Mouse (Mus musculus): Measurements from ENCODE around the gene Crnkl1.

The Crnkl1 gene

DNA sequence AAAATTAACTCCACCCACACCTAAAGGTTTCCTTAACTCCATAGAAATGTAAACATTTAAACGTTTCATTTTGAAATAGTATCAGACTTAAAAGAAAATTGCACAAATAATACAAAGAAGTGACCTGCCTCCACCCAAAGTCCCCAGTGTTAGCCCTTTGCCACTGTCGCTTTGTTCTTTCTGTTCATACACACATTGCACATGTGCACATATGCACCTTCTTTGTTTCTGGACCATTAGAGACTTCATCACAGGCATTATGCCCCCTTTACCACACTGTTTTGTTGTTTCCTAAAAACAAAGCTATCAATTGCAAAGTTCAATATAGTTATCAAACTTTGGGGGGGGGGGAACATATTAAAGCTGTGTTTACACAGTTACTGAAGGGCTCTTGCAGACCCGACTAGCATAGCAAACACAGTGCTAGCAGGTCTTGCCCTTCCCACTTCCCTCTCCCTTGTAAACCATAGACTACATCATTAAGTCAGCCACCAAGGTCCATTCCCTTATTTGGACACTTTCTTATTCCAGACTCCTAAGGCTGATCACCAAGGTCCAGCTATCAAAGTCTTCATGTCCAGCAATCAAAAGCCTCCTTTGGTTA is 59.8 kb downstream of the Crnkl1 start:
- 66% methylated on average over 3 of the region's 3 CpGs for WGBS

DNA sequence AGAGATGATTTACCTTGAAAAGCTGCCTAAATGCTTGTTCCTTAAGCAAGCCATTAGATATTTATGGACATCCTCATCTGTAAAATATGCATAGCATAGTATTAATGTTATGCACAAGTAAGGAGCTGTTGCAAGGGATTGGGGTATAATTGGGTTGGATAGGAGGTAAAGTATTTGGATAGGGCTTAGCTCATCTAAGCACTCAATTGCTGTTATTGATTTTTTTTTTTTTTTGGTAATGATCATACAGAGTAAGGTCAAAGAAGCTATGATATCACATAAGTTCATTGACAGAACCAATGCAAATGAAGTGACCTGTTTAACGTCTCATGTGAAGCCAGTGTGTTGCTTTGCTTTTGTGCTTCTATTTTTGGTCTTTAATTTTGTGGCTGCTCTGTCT is 60.9 kb downstream of the Crnkl1 start:
- 44% methylated on average over 1 of the region's 1 CpGs for WGBS

DNA sequence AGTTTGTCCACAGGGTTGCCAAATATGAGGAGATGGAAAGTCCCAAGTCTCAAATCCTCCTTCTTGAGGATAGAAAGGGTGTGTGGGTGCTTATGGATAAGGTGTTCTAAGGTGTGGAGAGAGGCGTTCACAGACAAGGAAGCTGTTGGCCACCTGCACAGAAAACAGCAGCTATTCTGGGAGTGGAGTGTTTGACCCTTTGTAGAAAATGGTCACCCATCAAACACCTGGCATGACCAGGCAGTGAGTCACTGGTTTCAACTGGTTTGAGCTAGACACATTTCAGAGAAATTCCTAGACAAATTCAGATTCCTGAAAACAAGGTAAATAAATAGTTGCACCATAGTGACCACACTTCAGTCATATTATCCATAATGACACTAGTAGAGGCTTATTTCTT is 62.7 kb downstream of the Crnkl1 start:
- 87% methylated on average over 1 of the region's 1 CpGs for WGBS

DNA sequence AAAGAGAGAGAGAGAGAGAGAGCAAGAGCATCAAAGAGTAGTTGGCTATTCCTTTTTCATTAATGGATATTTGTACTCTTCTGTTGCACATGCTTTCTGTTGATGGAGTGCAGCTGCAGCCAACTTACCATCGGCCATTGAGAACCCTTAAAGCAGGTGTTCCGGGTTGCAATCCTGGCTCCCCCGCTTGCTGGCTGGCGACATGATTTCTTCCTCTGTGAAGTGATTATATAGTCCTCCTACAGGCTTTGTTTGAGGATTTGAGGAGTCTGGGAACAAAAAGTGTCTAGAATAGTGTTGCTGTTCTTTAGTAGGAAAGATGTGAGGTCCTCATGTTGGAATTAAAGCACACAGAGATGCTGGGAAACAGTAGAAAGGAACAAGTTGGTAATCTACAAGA is 63.5 kb downstream of the Crnkl1 start:
- WGBS, result 54% methylated on average over 4 of the region's 4 CpGs
